Comparison of ENCODE assay signal across 9 mouse cellular contexts in the genomic region with DNA sequence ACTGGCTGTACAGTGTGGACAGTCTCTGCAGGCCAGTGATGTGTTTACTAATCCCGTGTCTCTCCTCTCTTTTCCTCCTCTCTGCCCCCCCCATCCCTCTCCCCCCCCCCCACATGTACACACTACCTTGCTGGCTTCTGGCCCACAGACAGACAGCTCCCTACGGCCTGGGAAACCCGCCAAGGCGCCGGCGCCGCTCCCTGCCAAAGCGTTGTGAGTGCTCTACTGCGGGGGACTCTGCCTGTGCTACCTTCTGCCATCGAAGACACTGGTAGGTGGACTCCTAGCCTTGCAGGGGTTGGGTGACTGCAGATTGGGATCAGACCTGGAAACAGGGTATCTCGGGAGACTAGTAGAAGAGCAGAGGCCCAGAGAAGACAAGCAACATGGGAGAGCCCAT. TPM values are rescaled to one million over a fixed set of nuclear protein-coding genes. Genes with fewer than 3 reads are reported as not detected.
DNase-seq lines count a peak whose midpoint lies in the region; ATAC-seq and TF ChIP-seq lines count a peak whose summit lies in the region.
"Had no signal": no experiment of that assay in that cellular context is flagged by ENCODE, and none has a peak within 500 bp of the region (broad histone marks: within the 10 kb centered on the region; RNA-seq: fewer than 3 reads in every experiment).

No protein-coding gene starts in this region.

- H3K36me3 ChIP-seq in kidney, adult 2 months (ENCODE audit: control insufficient read depth, insufficient read depth, low read length): no peaks in the 10 kb centered on the region
- H3K36me3 ChIP-seq in embryonic facial prominence, embryonic 14.5 days (ENCODE audit: control insufficient read depth, insufficient read depth, low read length): no peaks in the 10 kb centered on the region
- no peaks in the 10 kb centered on the region for H3K36me3 ChIP-seq in limb, embryonic 14.5 days (ENCODE audit: control insufficient read depth, insufficient read depth, low read length)
- H3K36me3 ChIP-seq in stomach, embryonic 14.5 days (ENCODE audit: control insufficient read depth, insufficient read depth, low read length): no peaks in the 10 kb centered on the region
- H3K36me3 ChIP-seq: neural tube, embryonic 12.5 days had no signal

- no peak for TF ChIP-seq POLR2A in kidney, adult 2 months (IDR thresholded peaks at IDR 0.05; ENCODE audit: low read depth, low read length)
- no peak for TF ChIP-seq POLR2A in brain, embryonic 14.5 days (IDR thresholded peaks at IDR 0.05; ENCODE audit: borderline replicate concordance, extremely low read depth, insufficient read depth, insufficient read length, poor library complexity, severe bottlenecking)
- TF ChIP-seq POLR2A in limb, embryonic 14.5 days (IDR thresholded peaks at IDR 0.05; ENCODE audit: borderline replicate concordance, extremely low read depth, insufficient read depth, insufficient read length): no peak

- DNase-seq in kidney, adult 2 months: peak; percentile 27
- no peak for DNase-seq in kidney, adult 9 months
- DNase-seq in brain, embryonic 14.5 days (ENCODE audit: low read depth): peak; percentile 84
- DNase-seq in embryonic facial prominence, embryonic 14.5 days (ENCODE audit: low spot score): peak; percentile 80
- DNase-seq in limb, embryonic 14.5 days (ENCODE audit: low spot score): peak; percentile 41
- no peak for DNase-seq in thymus, adult 18-20 months
- DNase-seq in urinary bladder, adult 2 months (ENCODE audit: low spot score): no peak

- H3K4me2 ChIP-seq in embryonic facial prominence, embryonic 14.5 days (ENCODE audit: low read depth, low read length): peak overlapping the region; percentile 44
- H3K4me2 ChIP-seq in limb, embryonic 14.5 days (replicated peaks; ENCODE audit: low read depth, low read length, severe bottlenecking): no peak overlapping the region
- H3K4me2 ChIP-seq in stomach, embryonic 14.5 days (replicated peaks; ENCODE audit: low read depth, low read length): 0 out of 2 replicates have a peak overlapping the region, but pooled peaks have one; percentile 5
- H3K4me2 ChIP-seq: neural tube, embryonic 12.5 days had no signal

- 38% methylated on average over 11 of the region's 11 CpGs for WGBS in kidney, adult 2 months
- whole genome bisulfite sequencing in embryonic facial prominence, embryonic 14.5 days: 38% methylated on average over 11 of the region's 11 CpGs
- 42% methylated on average over 11 of the region's 11 CpGs for WGBS in limb, embryonic 14.5 days
- 29% methylated on average over 11 of the region's 11 CpGs for WGBS in stomach, embryonic 14.5 days

- no peak overlapping the region for H3K27ac ChIP-seq in kidney, adult 2 months (ENCODE audit: insufficient read depth, low read depth, low read length)
- peak overlapping the region; percentile 61; the same call in 1 of the 2 replicates for H3K27ac ChIP-seq in embryonic facial prominence, embryonic 14.5 days (replicated peaks; ENCODE audit: low read depth, low read length)
- H3K27ac ChIP-seq in limb, embryonic 14.5 days (replicated peaks; ENCODE audit: low read depth, low read length): no peak overlapping the region
- no peak overlapping the region; the same call in 1 of the 2 replicates for H3K27ac ChIP-seq in stomach, embryonic 14.5 days (ENCODE audit: low read length)
- H3K27ac ChIP-seq: neural tube, embryonic 12.5 days had no signal

- H3K9ac ChIP-seq in embryonic facial prominence, embryonic 14.5 days (ENCODE audit: low read depth, low read length): no peak overlapping the region
- no peak overlapping the region for H3K9ac ChIP-seq in limb, embryonic 14.5 days (ENCODE audit: low read depth, low read length, severe bottlenecking)
- no peak overlapping the region for H3K9ac ChIP-seq in stomach, embryonic 14.5 days (replicated peaks; ENCODE audit: low read depth, low read length)
- H3K9ac ChIP-seq: neural tube, embryonic 12.5 days had no signal

- H3K27me3 ChIP-seq in kidney, adult 2 months (replicated peaks; ENCODE audit: control insufficient read depth, insufficient read depth, low read length): no peaks in the 10 kb centered on the region
- H3K27me3 ChIP-seq in embryonic facial prominence, embryonic 14.5 days (replicated peaks; ENCODE audit: control insufficient read depth, insufficient read depth, low read length): no peaks in the 10 kb centered on the region
- no peaks in the 10 kb centered on the region for H3K27me3 ChIP-seq in limb, embryonic 14.5 days (ENCODE audit: control insufficient read depth, insufficient read depth, low read length)
- no peaks in the 10 kb centered on the region for H3K27me3 ChIP-seq in stomach, embryonic 14.5 days (ENCODE audit: control insufficient read depth, insufficient read depth, low read length)

- no peak overlapping the region for H3K4me3 ChIP-seq in kidney, adult 2 months (ENCODE audit: insufficient read depth, low read depth, low read length)
- H3K4me3 ChIP-seq in embryonic facial prominence, embryonic 14.5 days (ENCODE audit: low read depth, low read length): no peak overlapping the region
- H3K4me3 ChIP-seq in limb, embryonic 14.5 days (replicated peaks; ENCODE audit: low read length): no peak overlapping the region
- no peak overlapping the region for H3K4me3 ChIP-seq in stomach, embryonic 14.5 days (ENCODE audit: low read depth, low read length)
- H3K4me3 ChIP-seq: neural tube, embryonic 12.5 days had no signal

- ATAC-seq in embryonic facial prominence, embryonic 14.5 days (ENCODE audit: low read depth): peak; percentile 28; the same call in 1 of the 2 replicates
- ATAC-seq in limb, embryonic 14.5 days (ENCODE audit: low FRiP score, low read depth): peak; percentile 23; the same call in 1 of the 2 replicates
- no peak for ATAC-seq in stomach, embryonic 14.5 days (ENCODE audit: insufficient number of reproducible peaks, insufficient read depth, low FRiP score, low read depth)

- H3K4me1 ChIP-seq in kidney, adult 2 months (ENCODE audit: control insufficient read depth, insufficient read depth, low read length): no peaks in the 10 kb centered on the region; the same call in 1 of the 2 replicates
- H3K4me1 ChIP-seq in embryonic facial prominence, embryonic 14.5 days (ENCODE audit: control insufficient read depth, insufficient read depth, low read length): peaks cover 27% of the 10 kb centered on the region
- H3K4me1 ChIP-seq in limb, embryonic 14.5 days (ENCODE audit: control insufficient read depth, insufficient read depth, low read length): peaks cover 17% of the 10 kb centered on the region; the same call in 1 of the 2 replicates
- H3K4me1 ChIP-seq in stomach, embryonic 14.5 days (ENCODE audit: control insufficient read depth, insufficient read depth, low read length): peaks cover 15% of the 10 kb centered on the region; the same call in 1 of the 2 replicates

- H3K9me3 ChIP-seq in embryonic facial prominence, embryonic 14.5 days (ENCODE audit: control insufficient read depth, low read length): no peaks in the 10 kb centered on the region
- H3K9me3 ChIP-seq in limb, embryonic 14.5 days (ENCODE audit: control insufficient read depth, low read length): no peaks in the 10 kb centered on the region
- no peaks in the 10 kb centered on the region for H3K9me3 ChIP-seq in stomach, embryonic 14.5 days (ENCODE audit: control insufficient read depth, low read depth, low read length)
- H3K9me3 ChIP-seq: neural tube, embryonic 12.5 days had no signal

- TF ChIP-seq CTCF in kidney, adult 2 months (conservative IDR thresholded peaks at IDR 0.05; ENCODE audit: insufficient read depth, insufficient read length, low read depth, low read length): no peak
- no peak for TF ChIP-seq CTCF in brain, embryonic 14.5 days (IDR thresholded peaks at IDR 0.05; ENCODE audit: borderline replicate concordance, extremely low read depth, insufficient read depth, insufficient read length)

RNA-seq across cellular contexts. Expression of a gene that starts 2.2 kb away (rescaled TPM):
- polyA plus RNA-seq in kidney, adult 2 months (2012; rRNA removed): not detected in 2 replicates
- 0.30 TPM in 1 of 2 replicates, not detected in the other for polyA plus RNA-seq in brain, embryonic 14.5 days (2012; rRNA removed)
- 3.0 and 4.0 TPM in 2 replicates for polyA plus RNA-seq in embryonic facial prominence, embryonic 14.5 days (2014; fragmentation: Nextera tagmentation; extraction: Ambion mirVana)
- polyA plus RNA-seq in limb, embryonic 14.5 days (2012; rRNA removed): 2.3 and 2.7 TPM in 2 replicates
- polyA plus RNA-seq in limb, embryonic 14.5 days (2014; fragmentation: Nextera tagmentation; extraction: Ambion mirVana): 2.3 and 2.9 TPM in 2 replicates
- polyA plus RNA-seq in stomach, embryonic 14.5 days (2014; fragmentation: Nextera tagmentation; extraction: Ambion mirVana): 3.0 and 3.9 TPM in 2 replicates
- 0.10 and 0.24 TPM in 2 replicates for polyA plus RNA-seq in urinary bladder, adult 2 months (2012; rRNA removed)
- polyA plus RNA-seq: neural tube, embryonic 12.5 days had no signal

Comparison
In these comparisons a context has a peak if more than half of its experiments do, and no peak if none do; other contexts are left out.
1. DNase-seq: peak in kidney, adult 2 months (single experiment), brain, embryonic 14.5 days (single experiment), embryonic facial prominence, embryonic 14.5 days (single experiment) and limb, embryonic 14.5 days (single experiment); none in kidney, adult 9 months (single experiment), thymus, adult 18-20 months (0 of 2) and urinary bladder, adult 2 months (single experiment).